Mouse (Mus musculus) liver, embryonic 14.5 days (tissue): ENCODE results near the gene Phf21b.

Source experiments
- CTCF ChIP-seq: IDR thresholded peaks from 2 replicates; pipeline ENCODE4 v1.5.1; 2016; ENCODE audit warnings: antibody characterized with exemption, low read depth, control low read depth
- EP300 ChIP-seq: IDR thresholded peaks from 2 replicates; pipeline ENCODE4 v1.6.1; 2016; ENCODE audit warnings: antibody characterized with exemption, low read depth

GRCm38 (mm10) chr15:84775421-84776174, 80.3 kb downstream of the Phf21b start:
- TF ChIP-seq CTCF (no peak), EP300 (no peak)
